Comparison of ENCODE assay signal across 11 mouse cellular contexts in genomic region chr1:61086811-61087210, GRCm38 (mm10).
"Had no signal": no experiment of that assay in that cellular context is flagged by ENCODE, and none has a peak within 500 bp of the region (broad histone marks: within the 10 kb centered on the region; RNA-seq: fewer than 3 reads in every experiment).

No protein-coding gene starts in this region.

- DNase-seq: kidney, postnatal 14 days; kidney, postnatal 4 days; left cerebral cortex, postnatal 4 days; liver, postnatal 0 days; lung, embryonic 14.5 days; right cerebral cortex, adult 18-20 months; right cerebral cortex, postnatal 14 days; right cerebral cortex, postnatal 4 days; thymus, adult 2 months; thymus, postnatal 14 days; thymus, postnatal 4 days had no signal
